Mouse (Mus musculus) cerebellum, adult 2 months (tissue): Measurements from ENCODE around the gene Usf3.

Experiments
- CTCF ChIP-seq: fragments of 200-500 bp; IDR thresholded peaks from 2 replicates; pipeline ENCODE4 v1.5.1; 2011; ENCODE audit warnings: low read depth, mild to moderate bottlenecking, control low read depth, low read length, moderate library complexity, borderline replicate concordance; ENCODE audit not compliant: insufficient read depth
- POLR2A ChIP-seq: fragments of 200-500 bp; IDR thresholded peaks from 2 replicates; pipeline ENCODE4 v1.6.1; 2011; ENCODE audit warnings: low read length, control low read depth, borderline replicate concordance; ENCODE audit not compliant: insufficient read depth

DNA sequence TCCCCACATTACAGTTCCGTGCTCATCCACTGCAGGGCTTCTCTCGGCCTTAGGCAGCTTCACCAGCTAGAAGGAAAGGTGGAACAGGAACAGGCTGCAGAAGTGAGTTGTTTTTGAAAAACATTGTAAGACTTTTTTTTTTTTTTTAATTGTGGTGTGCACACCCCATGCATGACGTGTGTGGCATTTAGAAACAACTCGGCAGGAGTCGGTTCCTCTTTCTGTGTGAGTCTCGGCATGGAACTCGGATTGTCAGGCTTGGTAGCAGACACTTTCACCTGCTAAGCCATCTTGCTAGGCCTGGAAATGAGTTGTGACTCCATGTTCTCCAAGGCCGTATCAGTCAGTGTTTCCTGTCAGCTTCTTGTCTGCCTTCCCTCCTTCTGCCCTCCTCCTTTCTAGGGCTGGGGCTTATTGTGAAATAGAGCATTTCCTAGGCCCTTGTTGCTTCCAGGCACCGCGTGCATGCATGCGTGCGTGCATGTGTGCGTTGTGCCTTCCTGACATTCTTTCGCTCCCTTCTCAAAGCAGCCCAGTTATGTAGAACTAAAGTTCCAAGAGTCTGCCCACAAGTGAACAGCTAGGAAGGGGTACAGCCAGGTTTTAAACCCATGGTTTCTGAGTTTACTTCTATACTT lies 26.1 kb downstream of the Usf3 start:
- TF ChIP-seq CTCF = no peak
- no peak for TF ChIP-seq POLR2A
